Mouse (Mus musculus): ENCODE data around the gene Myl12a. TPM values are rescaled to one million over a fixed set of nuclear protein-coding genes. Genes with fewer than 3 reads are reported as not detected.
A peak's percentile ranks its signal among the peaks of the same experiment; 100 is the strongest.

Gene Myl12a
- polyA plus RNA-seq, 1 experiment from 2014 or later, result 673 TPM

- Histone ChIP-seq H3K27ac (no peak overlapping the region), H3K4me3 (no peak overlapping the region), H3K9me3 (no peaks in the 10 kb centered on the region), H3K4me1 (peaks cover 4% of the 10 kb centered on the region; the same call in 1 of the 2 replicates), H3K27me3 (no peaks in the 10 kb centered on the region), H3K4me2 (no peak overlapping the region), H3K9ac (no peak overlapping the region), H3K36me3 (no peaks in the 10 kb centered on the region)
- ATAC-seq (ENCODE audit: borderline replicate concordance, extremely low read depth, low FRiP score, low TSS enrichment), result no peak
- 44% methylated on average over 1 of the region's 1 CpGs for WGBS
Measured at GRCm38 (mm10) chr17:71009751-71010150, 7.1 kb upstream of the Myl12a start.

- no peak overlapping the region for H3K4me2 ChIP-seq
- no peaks in the 10 kb centered on the region for H3K9me3 ChIP-seq
- no peak overlapping the region for H3K9ac ChIP-seq
- ATAC-seq (ENCODE audit: borderline replicate concordance, extremely low read depth, low FRiP score, low TSS enrichment), result no peak
- H3K36me3 ChIP-seq, result no peaks in the 10 kb centered on the region
- H3K27me3 ChIP-seq, result no peaks in the 10 kb centered on the region
- no peak overlapping the region for H3K27ac ChIP-seq
- H3K4me1 ChIP-seq, result peaks cover 6% of the 10 kb centered on the region; the same call in 1 of the 2 replicates
- 71% methylated on average over 3 of the region's 3 CpGs for WGBS
- no peak overlapping the region for H3K4me3 ChIP-seq
Measured at GRCm38 (mm10) chr17:71008676-71009075, 6.0 kb upstream of the Myl12a start.

- no peaks in the 10 kb centered on the region for H3K36me3 ChIP-seq
- no peak overlapping the region for H3K27ac ChIP-seq
- H3K4me2 ChIP-seq, result no peak overlapping the region
- WGBS, result 74% methylated on average over 5 of the region's 5 CpGs
- H3K4me3 ChIP-seq, result no peak overlapping the region
- ATAC-seq (ENCODE audit: borderline replicate concordance, extremely low read depth, low FRiP score, low TSS enrichment), result no peak
- H3K27me3 ChIP-seq, result no peaks in the 10 kb centered on the region
- no peak overlapping the region for H3K9ac ChIP-seq
- H3K4me1 ChIP-seq, result peaks cover 14% of the 10 kb centered on the region
- no peaks in the 10 kb centered on the region for H3K9me3 ChIP-seq
Measured at GRCm38 (mm10) chr17:71006976-71007375, 4.3 kb upstream of the Myl12a start.

GRCm38 (mm10) chr17:71004186-71004960, 1.7 kb upstream of the Myl12a start:
- no peaks in the 10 kb centered on the region for H3K36me3 ChIP-seq
- H3K4me1 ChIP-seq, result peaks cover 27% of the 10 kb centered on the region
- no peak overlapping the region for H3K27ac ChIP-seq
- H3K9ac ChIP-seq, result no peak overlapping the region
- no peaks in the 10 kb centered on the region for H3K9me3 ChIP-seq
- ATAC-seq (ENCODE audit: borderline replicate concordance, extremely low read depth, low FRiP score, low TSS enrichment), result no peak
- no peak overlapping the region for H3K4me2 ChIP-seq
- H3K4me3 ChIP-seq, result no peak overlapping the region
- 92% methylated on average over 10 of the region's 10 CpGs for WGBS
- no peaks in the 10 kb centered on the region for H3K27me3 ChIP-seq

- ATAC-seq (ENCODE audit: borderline replicate concordance, extremely low read depth, low FRiP score, low TSS enrichment), result no peak
- WGBS, result 76% methylated on average over 2 of the region's 2 CpGs
- no peak overlapping the region for H3K4me2 ChIP-seq
- no peak overlapping the region for H3K4me3 ChIP-seq
- H3K27me3 ChIP-seq, result no peaks in the 10 kb centered on the region
- peak overlapping the region; percentile 100; the same call in 1 of the 2 replicates for H3K27ac ChIP-seq
- no peaks in the 10 kb centered on the region for H3K36me3 ChIP-seq
- H3K9me3 ChIP-seq, result no peaks in the 10 kb centered on the region
- H3K4me1 ChIP-seq, result peaks cover 31% of the 10 kb centered on the region
- no peak overlapping the region for H3K9ac ChIP-seq
Measured at GRCm38 (mm10) chr17:71003721-71004120, 1.0 kb upstream of the Myl12a start.

- Histone ChIP-seq H3K4me1 (peaks cover 37% of the 10 kb centered on the region), H3K9me3 (no peaks in the 10 kb centered on the region), H3K36me3 (no peaks in the 10 kb centered on the region), H3K27ac (peak overlapping the region; percentile 100), H3K4me3 (peak overlapping the region; percentile 80), H3K27me3 (no peaks in the 10 kb centered on the region), H3K4me2 (peak overlapping the region; percentile 76), H3K9ac (peak overlapping the region; percentile 41)
- 47% methylated on average over 4 of the region's 4 CpGs for WGBS
- ATAC-seq (ENCODE audit: borderline replicate concordance, extremely low read depth, low FRiP score, low TSS enrichment), result no peak
Measured at GRCm38 (mm10) chr17:71003112-71003511, 434 bp upstream of the Myl12a start.

GRCm38 (mm10) chr17:71002081-71002743, 466 bp downstream of the Myl12a start, which contains the start of gene Myom1:
Gene Myom1 (plus strand): TSS chr17:71002633.
- Histone ChIP-seq H3K4me3 (peak within 1 kb of the TSS; percentile 80), H3K36me3 (no peaks in the 10 kb centered on the region), H3K9me3 (no peaks in the 10 kb centered on the region), H3K4me1 (peaks cover 44% of the 10 kb centered on the region), H3K9ac (peak within 1 kb of the TSS; percentile 94), H3K4me2 (peak within 1 kb of the TSS; percentile 76), H3K27me3 (no peaks in the 10 kb centered on the region), H3K27ac (peak within 1 kb of the TSS; percentile 100)
- ATAC-seq (ENCODE audit: borderline replicate concordance, extremely low read depth, low FRiP score, low TSS enrichment), result peak; percentile 96
- under 1% methylated on average over 65 of the region's 65 CpGs for WGBS

- H3K27ac ChIP-seq, result peak overlapping the region; percentile 100
- no peaks in the 10 kb centered on the region for H3K9me3 ChIP-seq
- peak overlapping the region; percentile 94 for H3K9ac ChIP-seq
- ATAC-seq (ENCODE audit: borderline replicate concordance, extremely low read depth, low FRiP score, low TSS enrichment), result peak; percentile 74
- under 1% methylated on average over 40 of the region's 43 CpGs for WGBS
- no peaks in the 10 kb centered on the region for H3K36me3 ChIP-seq
- peaks cover 46% of the 10 kb centered on the region for H3K4me1 ChIP-seq
- no peaks in the 10 kb centered on the region for H3K27me3 ChIP-seq
- H3K4me2 ChIP-seq, result peak overlapping the region; percentile 76
- peak overlapping the region; percentile 80 for H3K4me3 ChIP-seq
Measured at GRCm38 (mm10) chr17:71001699-71002080, 988 bp downstream of the Myl12a start.

GRCm38 (mm10) chr17:71001067-71001466, 1.6 kb downstream of the Myl12a start:
- Histone ChIP-seq H3K4me2 (peak overlapping the region; percentile 76), H3K27me3 (no peaks in the 10 kb centered on the region), H3K4me1 (peaks cover 46% of the 10 kb centered on the region), H3K27ac (peak overlapping the region; percentile 100), H3K36me3 (peaks cover 4% of the 10 kb centered on the region), H3K9ac (peak overlapping the region; percentile 94), H3K4me3 (peak overlapping the region; percentile 80), H3K9me3 (no peaks in the 10 kb centered on the region)
- no peak for ATAC-seq (ENCODE audit: borderline replicate concordance, extremely low read depth, low FRiP score, low TSS enrichment)
- 5% methylated on average over 6 of the region's 6 CpGs for WGBS

GRCm38 (mm10) chr17:71000255-71000654, 2.4 kb downstream of the Myl12a start:
- ATAC-seq (ENCODE audit: borderline replicate concordance, extremely low read depth, low FRiP score, low TSS enrichment), result no peak
- peaks cover 49% of the 10 kb centered on the region for H3K4me1 ChIP-seq
- peaks cover 12% of the 10 kb centered on the region for H3K36me3 ChIP-seq
- H3K9me3 ChIP-seq, result no peaks in the 10 kb centered on the region
- 30% methylated on average over 2 of the region's 2 CpGs for WGBS
- H3K4me2 ChIP-seq, result peak overlapping the region; percentile 76
- peak overlapping the region; percentile 12; the same call in 1 of the 2 replicates for H3K27ac ChIP-seq
- peak overlapping the region; percentile 80 for H3K4me3 ChIP-seq
- no peaks in the 10 kb centered on the region for H3K27me3 ChIP-seq
- H3K9ac ChIP-seq, result peak overlapping the region; percentile 33

GRCm38 (mm10) chr17:70999187-70999586, 3.5 kb downstream of the Myl12a start:
- Histone ChIP-seq H3K9me3 (no peaks in the 10 kb centered on the region), H3K27me3 (no peaks in the 10 kb centered on the region), H3K36me3 (peaks cover 19% of the 10 kb centered on the region), H3K27ac (0 out of 2 replicates have a peak overlapping the region, but pooled peaks have one; percentile 39), H3K4me1 (peaks cover 56% of the 10 kb centered on the region), H3K9ac (no peak overlapping the region), H3K4me2 (peak overlapping the region; percentile 23; the same call in 1 of the 2 replicates), H3K4me3 (no peak overlapping the region)
- 31% methylated on average over 5 of the region's 5 CpGs for WGBS
- no peak for ATAC-seq (ENCODE audit: borderline replicate concordance, extremely low read depth, low FRiP score, low TSS enrichment)

Data from lung, embryonic 15.5 days (tissue).